Mouse (Mus musculus) liver, embryonic 12.5 days (tissue): ENCODE data around the gene Dpp6. TPM values are rescaled to one million over a fixed set of nuclear protein-coding genes. Genes with fewer than 3 reads are reported as not detected.

Experiments used
- ATAC-seq: fragments of 200-750 bp; cut with Nextera tagmentation; 2 replicates; pipeline ENCODE4 v1.8.0; 2017; ENCODE audit warnings: moderate number of reproducible peaks, mild to moderate bottlenecking, moderate library complexity
- H3K27ac ChIP-seq: fragments of 300-500 bp; sonication (generic); 2 replicates; pipeline ENCODE4 v1.5.1; 2016; ENCODE audit warnings: mild to moderate bottlenecking
- H3K27me3 ChIP-seq: fragments of 300-500 bp; sonication (generic); replicated peaks from 2 replicates; pipeline ENCODE4 v1.6.1; 2016; ENCODE audit warnings: mild to moderate bottlenecking, moderate library complexity
- H3K36me3 ChIP-seq: fragments of 300-500 bp; sonication (generic); 2 replicates; pipeline ENCODE4 v1.6.1; 2016; ENCODE audit warnings: mild to moderate bottlenecking, moderate library complexity
- H3K4me1 ChIP-seq: fragments of 300-500 bp; sonication (generic); 2 replicates; pipeline ENCODE4 v1.6.1; 2016
- H3K4me2 ChIP-seq: fragments of 300-500 bp; sonication (generic); 2 replicates; pipeline ENCODE4 v1.6.1; 2016; ENCODE audit warnings: mild to moderate bottlenecking, moderate library complexity
- H3K4me3 ChIP-seq: fragments of 300-500 bp; sonication (generic); 2 replicates; pipeline ENCODE4 v1.5.1; 2016; ENCODE audit warnings: mild to moderate bottlenecking, moderate library complexity
- H3K9ac ChIP-seq: fragments of 300-500 bp; sonication (generic); 2 replicates; pipeline ENCODE4 v1.6.1; 2016; ENCODE audit warnings: mild to moderate bottlenecking, moderate library complexity
- H3K9me3 ChIP-seq: fragments of 300-500 bp; sonication (generic); replicated peaks from 2 replicates; pipeline ENCODE4 v1.6.1; 2016; ENCODE audit warnings: mild to moderate bottlenecking, moderate library complexity
- WGBS: fragments of 180-500 bp; shearing (Covaris S2); methylation state at CpG from one replicate; pipeline ENCODE4 v1.1.7; 2016; ENCODE audit not compliant: insufficient replicate concordance; 5-methylcytosine and 5-hydroxymethylcytosine counted together
- polyA plus RNA-seq: library from polyadenylated mRNA; unstranded; fragments of >200 nt; fragmentation: Nextera tagmentation; extraction: Ambion mirVana; gene quantifications from 2 replicates; pipeline ENCODE4 v1.2.1, GENCODE M21; 2016

The Dpp6 gene
- polyA plus RNA-seq, 1 experiment from 2014 or later, result 0.67 TPM

DNA sequence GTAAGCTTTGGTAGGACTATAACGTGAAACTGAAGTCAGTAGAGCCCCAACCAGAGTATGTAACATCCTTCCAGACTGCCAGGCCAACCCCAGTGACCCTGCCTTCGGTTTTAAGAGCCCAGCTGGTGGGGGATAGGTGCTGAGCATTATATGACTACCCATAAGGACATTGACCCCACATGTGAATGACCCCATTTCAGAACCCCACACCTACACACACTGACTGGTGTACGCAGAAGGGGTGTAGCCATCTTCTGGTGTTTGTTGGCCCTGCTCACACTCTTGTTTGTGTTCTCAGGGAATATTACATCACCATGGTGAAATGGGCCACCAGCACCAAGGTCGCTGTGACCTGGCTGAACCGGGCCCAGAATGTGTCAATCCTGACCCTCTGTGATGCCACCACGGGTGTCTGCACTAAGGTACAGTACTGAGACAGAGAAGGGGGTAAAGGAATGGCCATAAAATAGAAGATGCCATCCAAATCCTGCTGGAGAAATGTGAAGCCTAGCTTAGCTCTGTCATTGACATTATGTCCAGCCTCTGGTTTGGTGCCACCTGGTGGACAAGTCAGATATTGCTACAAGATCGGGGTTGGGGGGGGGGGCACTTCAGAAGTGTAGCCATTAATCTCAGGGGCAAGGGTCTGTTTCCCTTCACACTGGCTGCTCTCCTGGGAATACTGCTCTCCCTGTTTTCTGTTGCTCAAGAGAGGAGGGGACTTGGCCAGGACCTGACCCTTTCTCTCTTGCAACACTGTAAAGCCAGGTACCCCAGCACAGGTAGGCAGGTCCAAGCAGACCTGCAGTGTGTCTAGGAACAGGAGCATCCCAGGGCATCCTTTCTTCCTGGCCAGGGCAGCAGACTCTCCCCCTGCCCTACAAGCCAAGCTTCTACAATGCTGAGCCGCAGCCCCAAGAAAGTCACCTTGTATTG, 835.1 kb downstream of the Dpp6 start:
- no peaks in the 10 kb centered on the region for H3K9me3 ChIP-seq
- H3K4me1 ChIP-seq, result no peaks in the 10 kb centered on the region
- H3K4me3 ChIP-seq, result no peak overlapping the region
- whole genome bisulfite sequencing, result 47% methylated on average over 8 of the region's 8 CpGs
- no peak for ATAC-seq
- H3K36me3 ChIP-seq, result no peaks in the 10 kb centered on the region
- no peak overlapping the region for H3K4me2 ChIP-seq
- H3K27me3 ChIP-seq, result no peaks in the 10 kb centered on the region
- H3K27ac ChIP-seq, result no peak overlapping the region
- H3K9ac ChIP-seq, result no peak overlapping the region

DNA sequence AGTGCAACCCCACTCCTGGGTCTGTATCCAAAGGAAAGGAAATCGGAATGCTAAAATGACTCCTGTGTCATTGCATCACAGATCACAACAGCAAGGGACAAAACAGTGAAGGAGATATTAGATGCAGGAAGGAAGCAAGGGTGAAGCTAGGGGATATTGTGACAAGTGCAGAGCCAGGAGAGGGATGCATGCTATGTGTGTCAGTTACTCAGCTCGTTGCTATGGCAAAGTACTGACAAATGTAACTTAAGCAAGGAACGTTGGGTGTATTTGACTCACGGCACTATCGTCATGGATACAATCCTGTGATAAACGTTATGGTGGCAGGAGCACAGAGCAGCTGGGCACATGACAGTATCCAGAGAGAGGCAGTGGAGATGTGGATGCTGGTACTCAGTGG, 839.1 kb downstream of the Dpp6 start:
- H3K4me2 ChIP-seq, result no peak overlapping the region
- H3K27me3 ChIP-seq, result no peaks in the 10 kb centered on the region
- H3K4me3 ChIP-seq, result no peak overlapping the region
- H3K36me3 ChIP-seq, result no peaks in the 10 kb centered on the region
- H3K4me1 ChIP-seq, result peaks cover 31% of the 10 kb centered on the region
- H3K27ac ChIP-seq, result no peak overlapping the region
- 57% methylated on average over 6 of the region's 6 CpGs for WGBS
- H3K9me3 ChIP-seq, result no peaks in the 10 kb centered on the region
- no peak for ATAC-seq
- no peak overlapping the region for H3K9ac ChIP-seq

DNA sequence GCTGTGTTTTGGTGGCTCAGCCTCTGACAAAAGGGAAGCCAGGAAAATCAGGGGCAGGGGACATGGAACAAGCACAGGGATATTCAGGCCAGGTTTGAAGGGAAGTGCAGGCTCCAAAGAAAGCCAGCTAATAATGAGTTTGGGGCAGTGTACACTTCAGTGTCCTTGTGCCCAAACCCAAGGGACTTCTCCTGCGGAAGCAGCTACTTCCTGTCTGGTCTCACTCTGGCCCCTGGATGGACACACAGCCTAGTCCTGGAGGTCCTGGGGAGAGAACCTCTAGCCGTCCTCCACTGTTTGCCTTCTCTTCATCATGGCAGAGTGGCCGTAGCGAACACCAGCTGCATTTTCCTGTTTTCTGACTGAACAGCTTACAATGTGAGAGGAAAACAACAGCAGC, 840.7 kb downstream of the Dpp6 start:
- Histone ChIP-seq H3K27me3 (no peaks in the 10 kb centered on the region), H3K9ac (no peak overlapping the region), H3K27ac (peak overlapping the region; percentile 52; the same call in 1 of the 2 replicates), H3K4me1 (peaks cover 31% of the 10 kb centered on the region), H3K4me3 (no peak overlapping the region), H3K4me2 (no peak overlapping the region), H3K36me3 (no peaks in the 10 kb centered on the region), H3K9me3 (no peaks in the 10 kb centered on the region)
- no peak for ATAC-seq
- 43% methylated on average over 4 of the region's 4 CpGs for WGBS

DNA sequence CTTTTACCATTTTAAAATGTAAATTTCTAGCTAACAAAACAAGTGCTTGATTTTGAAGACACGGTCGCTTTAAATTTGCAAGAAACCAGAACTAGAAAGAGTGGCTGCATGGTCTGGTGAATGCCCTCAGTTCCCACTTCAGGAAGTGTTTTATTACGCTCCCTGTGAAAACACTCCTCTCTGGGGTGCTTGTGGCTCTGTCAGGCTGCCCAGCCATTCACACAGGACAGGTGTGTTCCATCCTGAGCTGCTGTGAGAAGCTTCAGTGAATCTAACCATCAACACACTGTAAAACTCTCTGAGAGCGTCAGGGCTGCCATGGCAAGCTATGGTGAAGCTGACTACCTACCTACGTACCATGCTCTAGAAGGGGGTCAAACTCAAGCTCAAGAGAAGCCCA, 841.2 kb downstream of the Dpp6 start:
- H3K4me2 ChIP-seq, result peak overlapping the region; percentile 24; the same call in 1 of the 2 replicates
- no peaks in the 10 kb centered on the region for H3K27me3 ChIP-seq
- WGBS, result 59% methylated on average over 5 of the region's 5 CpGs
- H3K4me3 ChIP-seq, result no peak overlapping the region
- ATAC-seq, result no peak
- no peaks in the 10 kb centered on the region for H3K36me3 ChIP-seq
- H3K9ac ChIP-seq, result no peak overlapping the region
- peak overlapping the region; percentile 50; the same call in 1 of the 2 replicates for H3K27ac ChIP-seq
- peaks cover 36% of the 10 kb centered on the region for H3K4me1 ChIP-seq
- no peaks in the 10 kb centered on the region for H3K9me3 ChIP-seq

DNA sequence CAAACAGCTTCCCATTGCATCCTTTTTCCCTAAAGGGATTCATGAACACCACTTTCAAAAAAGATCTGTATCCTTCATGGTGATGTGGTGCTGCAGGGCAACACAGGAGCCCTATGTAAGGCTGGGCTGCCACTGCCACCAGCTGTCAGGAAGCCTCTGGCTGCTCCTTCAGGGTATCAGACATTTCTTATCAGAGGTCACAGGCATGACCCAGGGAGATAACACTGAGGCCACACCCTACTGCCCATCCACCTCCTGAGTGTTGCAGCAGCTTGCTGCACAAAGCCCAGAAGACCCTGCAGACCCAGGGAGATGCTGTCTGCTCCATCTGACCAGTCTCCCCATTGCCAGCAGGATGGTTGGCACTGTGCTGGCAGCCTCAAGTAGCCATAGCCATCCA, 841.6 kb downstream of the Dpp6 start:
- Histone ChIP-seq H3K9ac (no peak overlapping the region), H3K27ac (peak overlapping the region; percentile 50), H3K4me2 (peak overlapping the region; percentile 24; the same call in 1 of the 2 replicates), H3K4me3 (no peak overlapping the region), H3K4me1 (peaks cover 40% of the 10 kb centered on the region), H3K9me3 (no peaks in the 10 kb centered on the region), H3K27me3 (no peaks in the 10 kb centered on the region), H3K36me3 (no peaks in the 10 kb centered on the region)
- ATAC-seq, result peak; percentile 94

DNA sequence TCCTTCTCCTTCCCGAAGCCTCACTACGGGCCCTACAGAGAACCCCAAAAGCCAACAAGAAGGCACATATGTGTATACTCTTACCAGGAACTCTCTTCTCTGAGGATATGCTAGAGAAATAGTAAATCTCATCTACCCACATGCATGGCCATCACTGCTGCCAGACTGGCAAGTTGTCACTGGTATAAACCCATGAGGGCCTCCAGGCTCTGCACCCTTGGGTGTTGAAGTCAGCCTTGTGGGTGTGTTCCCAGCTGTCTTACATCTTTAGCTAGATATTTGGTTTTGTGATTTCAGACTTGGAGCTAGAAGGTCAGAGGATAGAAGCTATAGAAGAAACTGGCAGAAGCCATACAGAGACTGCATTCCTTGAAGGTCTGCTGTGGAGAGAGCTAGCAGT, 842.0 kb downstream of the Dpp6 start:
- Histone ChIP-seq H3K4me3 (no peak overlapping the region), H3K9ac (no peak overlapping the region), H3K9me3 (no peaks in the 10 kb centered on the region), H3K36me3 (no peaks in the 10 kb centered on the region), H3K4me1 (peaks cover 44% of the 10 kb centered on the region), H3K27me3 (no peaks in the 10 kb centered on the region), H3K4me2 (peak overlapping the region; percentile 24; the same call in 1 of the 2 replicates), H3K27ac (peak overlapping the region; percentile 24)
- 82% methylated on average over 2 of the region's 2 CpGs for WGBS
- ATAC-seq, result 0 out of 2 replicates have a peak, but pooled peaks have one; percentile 41

DNA sequence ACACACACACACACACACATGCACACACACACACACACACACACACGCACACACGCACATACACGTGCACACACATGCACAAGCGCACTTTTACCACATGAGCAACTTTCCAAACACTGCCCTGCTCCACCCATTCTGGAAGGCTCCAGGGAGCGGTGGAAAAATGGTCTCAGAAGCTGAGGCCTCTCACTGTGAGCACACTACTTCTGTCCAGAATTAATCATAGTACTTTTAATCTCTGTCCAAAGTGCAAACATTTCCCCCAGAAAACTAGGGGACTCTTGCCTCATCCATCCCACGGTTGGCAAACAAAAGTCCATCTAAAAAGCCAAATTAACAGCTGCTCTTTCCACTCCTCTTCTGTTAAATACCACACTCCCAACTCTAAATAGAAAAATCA, 842.8 kb downstream of the Dpp6 start:
- WGBS, result 77% methylated on average over 6 of the region's 6 CpGs
- no peak overlapping the region for H3K4me3 ChIP-seq
- no peaks in the 10 kb centered on the region for H3K9me3 ChIP-seq
- ATAC-seq, result no peak
- H3K27me3 ChIP-seq, result no peaks in the 10 kb centered on the region
- no peak overlapping the region for H3K27ac ChIP-seq
- no peak overlapping the region for H3K4me2 ChIP-seq
- no peaks in the 10 kb centered on the region for H3K36me3 ChIP-seq
- no peak overlapping the region for H3K9ac ChIP-seq
- peaks cover 52% of the 10 kb centered on the region for H3K4me1 ChIP-seq

DNA sequence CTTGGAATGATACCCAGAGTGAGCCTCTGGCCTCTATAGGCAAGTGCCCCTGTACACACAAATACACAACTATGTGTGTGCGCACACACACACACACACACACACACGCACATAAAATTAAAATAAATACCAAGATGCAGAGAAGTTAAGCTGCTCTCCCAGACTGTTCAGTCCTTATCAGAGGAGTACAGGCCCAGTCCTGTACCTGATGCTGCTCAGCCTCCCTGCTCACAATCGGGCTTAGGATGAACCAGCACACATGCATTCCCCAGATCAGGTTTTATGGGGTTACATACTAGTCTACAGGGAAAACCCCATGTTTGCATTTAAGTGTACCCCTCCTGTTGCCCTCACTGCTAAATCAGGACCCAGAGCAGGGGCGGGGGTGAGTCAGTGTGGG, 847.1 kb downstream of the Dpp6 start:
- peak; percentile 91 for ATAC-seq
- 55% methylated on average over 4 of the region's 4 CpGs for WGBS
- H3K27ac ChIP-seq, result peak overlapping the region; percentile 78
- H3K9ac ChIP-seq, result no peak overlapping the region
- H3K27me3 ChIP-seq, result no peaks in the 10 kb centered on the region
- no peaks in the 10 kb centered on the region for H3K9me3 ChIP-seq
- peaks cover 47% of the 10 kb centered on the region for H3K4me1 ChIP-seq
- no peaks in the 10 kb centered on the region for H3K36me3 ChIP-seq
- H3K4me3 ChIP-seq, result no peak overlapping the region
- H3K4me2 ChIP-seq, result 0 out of 2 replicates have a peak overlapping the region, but pooled peaks have one; percentile 12

DNA sequence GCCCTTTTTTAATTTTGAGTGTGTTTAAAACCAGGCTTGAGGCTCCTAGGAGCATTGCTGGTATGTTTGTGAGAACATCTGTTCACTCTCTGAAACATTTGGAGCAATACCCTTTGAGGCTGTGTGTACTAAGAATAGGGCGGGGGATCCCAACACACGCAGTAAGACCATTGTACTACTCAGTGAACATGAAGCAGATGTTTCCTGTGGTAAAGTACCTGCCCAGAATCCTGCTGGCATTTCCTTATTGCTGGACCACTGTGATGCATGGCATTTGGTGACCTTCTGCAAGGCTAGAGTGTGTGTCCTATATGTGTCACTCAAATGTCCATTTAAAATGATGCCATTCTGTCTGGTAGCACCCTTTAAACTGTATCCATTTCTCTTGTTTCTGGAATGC, 854.5 kb downstream of the Dpp6 start:
- Histone ChIP-seq H3K4me2 (no peak overlapping the region), H3K27ac (no peak overlapping the region), H3K9me3 (no peaks in the 10 kb centered on the region), H3K4me1 (peaks cover 4% of the 10 kb centered on the region), H3K36me3 (no peaks in the 10 kb centered on the region), H3K9ac (no peak overlapping the region), H3K4me3 (no peak overlapping the region), H3K27me3 (no peaks in the 10 kb centered on the region; the same call in 1 of the 2 replicates)
- 36% methylated on average over 2 of the region's 2 CpGs for WGBS
- ATAC-seq, result no peak

DNA sequence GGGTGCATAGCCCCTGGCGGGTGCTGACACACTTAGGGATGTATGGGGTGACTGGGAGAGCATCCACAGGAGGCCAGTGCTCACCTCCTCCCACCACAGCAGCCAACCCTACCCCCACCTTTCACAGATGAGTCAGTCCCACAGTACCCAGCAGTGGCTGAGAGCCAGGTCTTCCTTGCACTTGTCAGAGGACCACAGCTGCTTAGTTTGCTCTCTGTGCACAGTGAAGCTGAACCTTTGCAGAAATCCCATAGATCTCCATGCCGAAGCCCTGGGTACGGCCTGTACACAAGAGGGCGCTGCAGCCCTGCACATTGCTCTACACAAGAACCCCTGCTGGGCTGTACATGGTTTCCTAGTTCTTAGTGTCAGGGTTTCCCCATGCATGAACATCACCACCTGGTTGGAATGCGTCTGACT, 860.3 kb downstream of the Dpp6 start:
- H3K4me3 ChIP-seq, result no peak overlapping the region
- 33% methylated on average over 5 of the region's 5 CpGs for WGBS
- ATAC-seq, result peak; percentile 47; the same call in 1 of the 2 replicates

DNA sequence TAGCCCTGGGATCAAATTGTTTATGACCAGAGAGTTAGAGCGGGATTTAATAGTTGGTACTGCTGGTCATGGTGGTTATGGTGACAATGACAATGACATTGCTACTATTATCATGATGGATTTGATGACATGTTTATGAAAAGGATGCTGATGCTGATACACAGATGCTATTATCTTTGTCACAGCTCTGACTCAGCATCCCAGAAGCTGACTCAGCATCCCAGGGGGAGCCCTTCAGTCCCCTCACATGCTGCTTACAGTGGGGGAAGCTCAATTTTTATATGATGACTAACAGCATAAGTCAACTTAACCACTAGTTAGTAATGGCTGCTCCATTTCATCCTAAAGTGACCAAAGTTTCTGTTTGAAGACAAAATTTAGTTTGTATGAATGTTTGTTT, 862.1 kb downstream of the Dpp6 start:
- no peak overlapping the region for H3K4me2 ChIP-seq
- H3K4me1 ChIP-seq, result no peaks in the 10 kb centered on the region
- no peaks in the 10 kb centered on the region for H3K36me3 ChIP-seq
- 77% methylated on average over 1 of the region's 1 CpGs for WGBS
- no peak overlapping the region for H3K9ac ChIP-seq
- no peak for ATAC-seq
- H3K4me3 ChIP-seq, result no peak overlapping the region
- H3K27ac ChIP-seq, result no peak overlapping the region
- H3K9me3 ChIP-seq, result no peaks in the 10 kb centered on the region
- H3K27me3 ChIP-seq, result peaks cover 3% of the 10 kb centered on the region

More for the DNA sequence above, 860.3 kb downstream of the Dpp6 start:
- Histone ChIP-seq H3K4me1 (no peaks in the 10 kb centered on the region), H3K27me3 (peaks cover 3% of the 10 kb centered on the region), H3K27ac (no peak overlapping the region), H3K9me3 (no peaks in the 10 kb centered on the region), H3K36me3 (no peaks in the 10 kb centered on the region), H3K9ac (no peak overlapping the region), H3K4me2 (no peak overlapping the region)

DNA sequence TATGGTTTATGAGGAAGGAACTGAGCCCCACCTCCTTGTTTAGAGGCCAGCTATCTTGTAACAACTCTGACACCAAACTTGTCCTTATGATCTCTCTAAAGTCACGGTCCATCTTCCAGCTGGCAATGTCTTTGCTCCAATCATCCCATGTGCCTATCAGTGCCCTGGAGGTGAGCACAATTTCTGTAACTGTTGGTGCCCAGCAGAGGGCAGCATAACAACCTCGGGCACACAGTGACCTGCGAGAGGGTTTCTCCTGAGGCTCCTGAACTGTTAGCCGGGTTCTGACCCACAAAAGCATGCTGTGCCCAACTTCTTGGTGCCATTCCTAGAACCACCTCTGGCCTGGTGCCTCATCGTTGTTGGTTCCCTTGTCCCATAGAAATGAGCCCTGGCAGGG, 863.5 kb downstream of the Dpp6 start:
- Histone ChIP-seq H3K36me3 (no peaks in the 10 kb centered on the region), H3K4me1 (no peaks in the 10 kb centered on the region), H3K27ac (no peak overlapping the region), H3K9me3 (no peaks in the 10 kb centered on the region), H3K4me3 (no peak overlapping the region), H3K4me2 (no peak overlapping the region), H3K9ac (no peak overlapping the region), H3K27me3 (peaks cover 3% of the 10 kb centered on the region; the same call in 1 of the 2 replicates)
- 23% methylated on average over 5 of the region's 5 CpGs for WGBS
- peak; percentile 58; the same call in 1 of the 2 replicates for ATAC-seq
